Mouse (Mus musculus) ES-Bruce4 (cell line): ENCODE data around the gene Rps23.

Experiments
- CTCF ChIP-seq: IDR thresholded peaks from one replicate; pipeline ENCODE4 v1.8.1; 2011; ENCODE audit warnings: low read depth, low read length
- EP300 ChIP-seq: IDR thresholded peaks from 2 replicates; pipeline ENCODE4 v1.6.1; 2011; ENCODE audit warnings: low read depth, low read length; ENCODE audit not compliant: insufficient read depth
- POLR2A ChIP-seq: IDR thresholded peaks from one replicate; pipeline ENCODE4 v1.8.1; 2011; ENCODE audit warnings: low read length; ENCODE audit not compliant: insufficient read depth

DNA sequence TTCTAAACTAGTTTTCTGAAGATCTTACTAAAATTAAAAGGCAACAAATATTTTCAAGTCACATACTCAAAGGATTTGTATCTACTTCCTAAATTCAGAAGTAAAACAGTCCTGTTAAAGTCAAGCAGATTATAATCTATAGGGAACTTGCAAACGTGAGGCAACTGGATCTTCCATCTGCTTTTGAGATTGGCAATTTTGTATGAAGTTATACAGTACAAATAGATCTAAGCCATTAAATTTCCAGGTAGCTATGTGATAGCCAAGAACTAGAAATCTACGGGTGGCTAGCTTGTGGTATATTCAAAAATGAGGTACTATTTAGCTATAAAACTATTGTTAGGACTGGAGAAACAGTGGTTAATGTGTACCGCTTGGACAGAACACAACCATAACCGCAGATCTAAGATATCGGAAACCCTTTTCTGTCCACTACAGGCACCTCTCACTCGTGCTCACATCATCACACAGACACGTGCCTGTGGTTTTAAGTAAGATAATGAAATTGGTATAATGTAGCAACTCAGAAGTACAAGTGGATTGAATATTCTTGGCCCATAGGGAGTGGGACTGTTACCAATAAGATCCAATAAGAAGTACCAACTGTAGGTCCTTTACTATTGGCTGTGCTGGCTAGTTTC lies 3.5 kb downstream of the Rps23 start:
- TF ChIP-seq CTCF (no peak), EP300 (no peak), POLR2A (no peak)
